Mouse (Mus musculus) ES-E14 (cell line): Measurements from ENCODE around the gene Man2b1.

Experiments
- CHD2 ChIP-seq: IDR thresholded peaks from 2 replicates; pipeline ENCODE4 v1.6.1; 2014; ENCODE audit warnings: mild to moderate bottlenecking, low read depth, low read length, inconsistent platforms
- HCFC1 ChIP-seq: IDR thresholded peaks from 2 replicates; pipeline ENCODE4 v1.6.1; 2012; ENCODE audit warnings: low read length, inconsistent platforms, borderline replicate concordance; ENCODE audit not compliant: insufficient read depth
- MAFK ChIP-seq: IDR thresholded peaks from 2 replicates; pipeline ENCODE4 v1.6.1; 2014; ENCODE audit warnings: mild to moderate bottlenecking, low read depth, low read length, inconsistent platforms; ENCODE audit not compliant: insufficient read depth
- ZC3H11A ChIP-seq: IDR thresholded peaks from 2 replicates; pipeline ENCODE4 v1.6.1; 2012; ENCODE audit warnings: low read depth, mild to moderate bottlenecking, inconsistent platforms, low read length, borderline replicate concordance
- ZNF384 ChIP-seq: IDR thresholded peaks from 2 replicates; pipeline ENCODE4 v1.6.1; 2012; ENCODE audit warnings: low read depth, low read length, inconsistent platforms

DNA sequence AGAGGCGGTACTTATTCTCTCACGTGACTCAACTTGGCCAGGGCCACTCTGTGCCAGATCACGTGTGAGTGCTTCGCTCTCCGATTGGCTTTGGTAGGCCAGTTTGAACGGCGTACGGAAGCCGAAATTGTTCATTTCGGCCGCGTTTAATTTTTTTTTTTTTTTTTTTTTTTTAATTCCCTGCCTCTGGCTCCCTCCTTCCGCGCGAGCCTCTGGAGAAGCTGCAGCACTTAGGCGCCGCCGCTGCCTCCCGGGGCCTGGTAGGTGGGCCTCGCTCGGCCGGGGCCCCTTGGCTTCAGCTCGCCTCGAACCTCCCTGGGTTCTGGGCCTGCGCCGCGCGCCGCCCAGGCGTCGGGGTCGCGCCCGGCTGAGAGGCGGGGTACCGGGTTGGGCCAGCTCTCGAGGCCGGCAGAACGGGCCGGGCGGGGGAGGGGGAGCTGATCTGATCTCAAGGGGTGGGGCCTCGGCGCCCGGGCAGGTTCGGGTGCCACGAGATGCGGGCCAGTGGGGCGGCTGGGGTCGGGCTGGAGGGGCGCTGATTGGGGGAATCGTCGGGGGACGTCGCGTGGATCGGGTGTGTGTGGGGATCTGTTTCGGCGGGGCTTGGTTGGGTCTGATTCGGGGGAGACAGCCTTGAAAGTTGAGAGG, 46.2 kb upstream of the Man2b1 start, which contains the start of gene Tnpo2:
- peak; percentile 74; the same call in 1 of the 2 replicates for TF ChIP-seq HCFC1
- no peak; the same call in 1 of the 2 replicates for TF ChIP-seq CHD2
- TF ChIP-seq ZC3H11A: no peak
- TF ChIP-seq MAFK: 0 out of 2 replicates have a peak, but pooled peaks have one; percentile 48
- peak; percentile 100 for TF ChIP-seq ZNF384
